Mouse (Mus musculus): Measurements from ENCODE around the gene Actr8.

The Actr8 gene

DNA sequence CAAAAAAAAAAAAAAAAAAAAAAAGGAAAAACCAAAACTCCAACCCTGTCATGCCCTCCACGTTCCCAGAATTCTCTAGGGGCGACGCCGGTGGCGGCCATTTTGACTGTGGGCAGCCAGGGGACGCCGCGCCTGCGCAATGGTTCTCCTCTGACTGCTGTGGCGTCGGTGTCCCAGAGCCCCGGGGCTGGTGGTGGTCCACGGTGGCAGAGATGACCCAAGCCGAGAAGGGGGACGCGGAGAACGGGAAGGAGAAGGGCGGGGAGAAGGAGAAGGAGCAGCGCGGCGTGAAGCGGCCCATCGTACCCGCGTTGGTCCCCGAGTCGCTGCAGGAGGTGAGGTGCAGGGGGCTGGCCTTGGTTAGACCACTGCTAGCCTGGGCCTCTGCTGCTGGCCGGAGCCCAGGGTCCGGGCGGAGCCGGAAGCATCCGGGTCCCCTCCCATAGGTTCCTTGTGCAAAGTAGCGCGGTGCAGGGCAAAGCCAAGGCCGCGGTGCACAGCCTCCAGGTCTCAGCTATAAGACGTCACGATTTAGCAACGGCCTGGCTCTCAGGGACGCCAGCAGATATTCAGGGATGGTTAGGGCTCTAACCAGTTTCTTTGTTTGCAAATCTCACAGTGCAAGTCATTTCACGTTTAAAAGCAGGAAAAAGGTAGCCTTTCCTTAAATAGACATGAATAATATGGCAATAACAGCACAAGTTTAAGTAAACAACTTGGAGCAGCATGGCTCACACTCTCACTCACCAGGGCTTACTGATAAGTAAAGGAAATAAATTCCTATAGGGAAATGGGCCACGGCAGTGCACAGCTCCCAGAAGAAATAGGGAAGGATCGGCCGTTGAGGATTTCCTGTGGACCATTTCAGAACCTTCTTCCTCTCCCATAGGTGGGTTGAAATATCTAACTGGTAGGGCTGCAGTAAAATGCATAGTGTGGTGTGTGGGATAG, at the start of gene Actr8:
TSS of gene Actr8 (plus strand) at position 84 of the 951 bp plus-strand sequence.
- peak; percentile 94 for DNase-seq (ENCODE audit: low spot score)

DNA sequence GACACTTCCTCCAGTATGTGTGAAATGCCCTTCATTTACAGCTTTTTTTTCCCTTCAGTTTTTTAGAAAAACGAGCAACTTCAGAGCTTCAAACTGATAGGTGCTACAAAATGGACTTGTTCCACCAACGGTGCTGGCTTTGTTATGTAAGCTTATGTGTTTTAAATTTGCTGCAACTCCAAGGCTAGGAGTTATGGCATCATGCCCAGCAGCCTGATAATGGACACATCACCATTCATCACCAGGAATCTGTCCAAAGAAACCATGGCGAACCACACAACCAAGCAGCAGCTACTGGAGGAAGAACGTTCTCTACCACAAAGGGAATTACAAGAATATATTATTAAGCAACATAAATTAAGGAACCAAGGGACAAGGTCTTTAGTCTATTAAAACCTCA, 49.2 kb upstream of the Actr8 start:
- DNase-seq (ENCODE audit: low spot score), result no peak

DNA sequence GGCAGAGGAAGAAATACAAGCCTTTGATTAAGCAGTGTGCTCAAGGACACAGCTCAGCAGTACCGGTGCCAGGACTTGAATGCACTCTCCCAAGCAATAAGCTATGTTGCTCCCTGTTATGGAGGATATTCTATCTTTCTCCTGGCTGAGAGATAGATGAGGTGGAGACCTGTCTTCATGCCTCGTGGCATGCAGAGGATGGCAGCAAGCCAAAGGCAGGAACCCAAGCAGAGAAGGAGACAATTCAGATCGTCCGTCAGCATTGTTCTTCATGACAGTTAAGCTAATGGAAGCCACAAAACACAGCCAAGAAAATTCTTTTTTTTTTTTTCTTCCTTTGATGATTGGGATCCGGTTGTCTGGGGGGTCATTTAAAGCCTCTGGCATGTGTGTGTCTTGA, 42.6 kb upstream of the Actr8 start:
- DNase-seq (ENCODE audit: low spot score), result no peak

GRCm38 (mm10) chr14:29937466-29937865, 40.7 kb upstream of the Actr8 start:
- no peak for DNase-seq (ENCODE audit: low spot score)

GRCm38 (mm10) chr14:29939600-29940312, 38.4 kb upstream of the Actr8 start:
- DNase-seq (ENCODE audit: low spot score), result no peak

GRCm38 (mm10) chr14:29940313-29940812, 37.8 kb upstream of the Actr8 start:
- no peak for DNase-seq (ENCODE audit: low spot score)

DNA sequence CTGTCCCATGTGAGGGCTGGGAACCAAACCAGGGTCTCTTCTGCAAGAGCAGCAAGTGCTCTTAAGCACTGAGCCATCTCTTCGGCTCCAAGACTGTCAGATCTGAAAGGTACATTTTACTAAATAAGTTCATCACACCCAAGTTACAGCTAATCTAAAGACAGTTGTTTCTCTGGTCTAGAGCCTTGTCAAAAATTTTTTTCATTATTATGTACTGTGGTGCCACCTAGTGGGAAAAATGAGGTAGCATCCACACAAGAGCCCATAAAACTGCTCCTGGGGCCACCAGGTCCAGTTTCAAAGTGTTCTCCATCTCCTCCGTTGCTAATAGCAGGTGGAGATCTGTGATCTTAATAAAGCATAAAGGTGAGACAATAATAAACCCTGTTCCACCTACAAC, 37.3 kb upstream of the Actr8 start:
- peak; percentile 33 for DNase-seq (ENCODE audit: low spot score)

DNA sequence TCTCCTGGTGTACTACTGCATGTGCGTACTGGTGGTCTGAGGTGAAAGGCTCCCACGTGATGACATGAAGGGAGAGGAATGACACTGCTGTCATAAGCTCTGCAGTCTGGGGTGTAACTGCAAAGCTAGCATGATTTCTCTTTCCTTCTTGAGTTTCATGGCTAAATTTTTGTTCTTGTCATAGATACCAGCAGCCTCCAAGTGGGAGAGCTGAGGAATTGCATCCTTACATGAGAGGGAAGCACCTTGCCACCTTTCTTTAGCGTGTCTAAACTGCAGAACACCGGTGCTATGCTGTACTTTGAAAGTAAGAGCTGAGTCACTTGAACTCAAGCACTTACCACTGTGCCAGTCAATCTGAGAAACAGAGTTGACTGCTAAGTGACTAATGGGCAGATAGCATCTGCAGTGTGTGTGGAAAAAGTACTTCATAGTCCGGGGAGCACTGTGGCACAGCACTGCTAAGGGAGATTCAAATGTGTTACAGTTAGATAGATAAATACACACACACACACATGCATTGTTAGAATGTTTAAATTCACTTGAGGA, 31.3 kb upstream of the Actr8 start:
- DNase-seq (ENCODE audit: low spot score), result no peak

DNA sequence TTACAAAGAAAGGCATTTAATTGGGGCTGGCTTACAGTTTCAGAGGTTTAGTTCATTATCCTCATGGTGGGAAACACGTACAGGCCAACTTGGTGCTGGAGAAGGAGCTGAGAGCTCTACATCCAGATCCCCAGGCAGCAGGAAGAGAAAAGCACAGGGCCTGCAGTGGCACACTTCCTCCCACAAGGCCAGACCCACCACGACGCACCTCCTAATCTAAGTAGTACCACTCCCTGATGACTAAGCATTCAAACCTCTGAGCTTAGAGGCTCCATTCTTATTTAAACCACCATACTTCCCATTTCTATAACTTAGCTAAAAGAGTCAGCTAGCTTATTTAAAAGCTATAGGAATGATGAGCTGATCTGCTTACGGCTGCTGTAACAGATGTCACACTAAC, 27.3 kb upstream of the Actr8 start:
- no peak for DNase-seq (ENCODE audit: low spot score)

- DNase-seq (ENCODE audit: low spot score), result no peak
Measured at GRCm38 (mm10) chr14:29957393-29957792, 20.7 kb upstream of the Actr8 start.

DNA sequence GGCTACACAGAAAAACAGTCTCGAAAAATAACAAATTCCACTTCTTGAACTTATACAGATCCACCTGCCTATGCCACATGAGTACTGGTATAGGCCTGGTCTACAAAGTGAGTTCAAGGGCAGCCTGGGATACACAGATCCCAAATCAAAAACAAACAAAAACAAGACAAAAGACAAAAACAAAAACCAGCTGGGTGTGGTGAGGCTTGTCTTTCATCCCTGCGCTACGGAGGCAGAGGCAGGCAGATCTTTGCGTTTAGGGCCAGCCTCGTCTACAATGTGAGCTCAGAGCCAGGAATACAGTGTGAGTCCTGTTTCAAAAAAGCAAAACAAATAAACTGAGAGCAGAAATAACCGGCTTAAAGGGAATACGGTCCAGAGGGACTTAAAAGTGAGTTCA, 10.5 kb upstream of the Actr8 start:
- DNase-seq (ENCODE audit: low spot score), result no peak

DNA sequence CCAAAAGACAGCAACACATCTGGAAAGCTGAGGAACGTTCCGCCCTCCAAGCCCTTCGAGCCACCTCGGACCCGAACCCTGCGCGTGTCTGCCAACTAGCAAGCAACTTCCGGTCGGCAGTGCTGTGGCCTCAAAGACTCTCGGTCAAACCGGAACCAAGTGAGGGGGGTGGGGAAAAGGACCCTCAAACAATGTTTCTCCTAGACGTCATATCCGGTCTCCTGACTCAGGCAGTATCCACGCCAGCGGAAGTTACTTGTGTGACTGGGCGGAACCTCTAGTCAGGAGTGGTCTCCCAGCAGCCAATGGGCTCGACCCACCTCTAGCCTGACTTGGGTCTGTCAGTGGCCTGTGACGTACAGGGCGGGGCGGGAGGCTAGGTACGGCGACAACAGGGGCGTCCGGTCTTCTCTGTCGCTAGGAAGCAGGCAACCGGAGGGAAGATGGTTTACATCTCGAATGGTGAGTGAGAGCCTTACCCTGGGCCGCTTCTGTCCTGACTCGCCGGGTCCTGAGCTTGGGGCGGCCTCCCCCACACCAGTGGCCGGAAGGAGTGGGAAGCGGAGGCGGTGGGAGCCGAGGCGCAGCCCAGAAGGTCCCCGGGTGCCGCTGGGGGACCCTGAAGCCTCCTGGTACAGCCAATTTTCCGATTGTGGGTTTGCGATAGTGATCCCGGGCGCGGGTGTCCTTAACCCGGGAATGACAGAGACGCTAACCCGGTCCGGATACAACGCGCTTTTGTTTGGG, 9.9 kb upstream of the Actr8 start, which contains the start of gene Selenok:
TSS of gene Selenok (plus strand) at position 234 of the 747 bp plus-strand sequence.
- peak; percentile 99 for DNase-seq (ENCODE audit: low spot score)

GRCm38 (mm10) chr14:29971446-29971845, 6.7 kb upstream of the Actr8 start:
- DNase-seq (ENCODE audit: low spot score), result no peak

- no peak for DNase-seq (ENCODE audit: low spot score)
Measured at GRCm38 (mm10) chr14:29971993-29972392, 6.1 kb upstream of the Actr8 start.

GRCm38 (mm10) chr14:29976927-29977326, 1.2 kb upstream of the Actr8 start:
- no peak for DNase-seq (ENCODE audit: low spot score)

DNA sequence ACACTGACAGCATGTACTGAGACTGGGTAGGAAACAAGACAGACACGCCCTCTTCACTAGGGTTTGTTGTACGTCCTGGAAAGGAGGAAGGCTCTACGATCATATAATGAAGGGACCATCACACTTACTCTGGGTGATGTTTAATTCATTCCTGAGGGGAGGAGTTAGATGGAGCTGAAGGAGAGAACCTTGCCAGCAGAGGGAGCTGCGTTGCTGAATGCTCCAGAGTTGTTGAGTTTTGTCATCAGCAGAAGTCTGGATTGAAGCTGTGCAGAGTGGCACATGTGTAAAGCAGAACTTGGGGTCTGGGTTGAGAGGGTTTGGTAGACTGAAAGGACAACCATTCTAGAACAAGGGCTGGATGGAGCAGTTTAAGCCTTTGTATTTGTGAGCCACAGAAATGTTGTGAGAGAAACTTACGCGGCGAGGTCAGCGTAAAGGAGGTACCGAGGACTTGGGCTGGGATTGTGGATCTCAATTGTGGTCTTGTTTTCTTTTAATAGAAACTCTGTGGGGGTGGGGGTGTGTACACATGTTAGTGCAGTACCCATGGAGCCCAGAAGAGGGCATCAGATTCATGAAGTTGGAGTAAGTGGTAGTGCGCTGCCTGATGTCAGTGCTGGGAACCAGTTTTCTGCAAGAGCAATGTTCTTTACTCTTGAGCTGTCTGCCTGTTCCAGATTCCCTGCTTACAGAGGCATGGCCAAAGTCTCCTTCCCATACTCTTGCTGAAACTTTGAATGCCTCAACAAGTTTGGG, 2.5 kb downstream of the Actr8 start:
- no peak for DNase-seq (ENCODE audit: low spot score)

GRCm38 (mm10) chr14:29986096-29986495, 8.0 kb downstream of the Actr8 start:
- DNase-seq (ENCODE audit: low spot score), result no peak

DNA sequence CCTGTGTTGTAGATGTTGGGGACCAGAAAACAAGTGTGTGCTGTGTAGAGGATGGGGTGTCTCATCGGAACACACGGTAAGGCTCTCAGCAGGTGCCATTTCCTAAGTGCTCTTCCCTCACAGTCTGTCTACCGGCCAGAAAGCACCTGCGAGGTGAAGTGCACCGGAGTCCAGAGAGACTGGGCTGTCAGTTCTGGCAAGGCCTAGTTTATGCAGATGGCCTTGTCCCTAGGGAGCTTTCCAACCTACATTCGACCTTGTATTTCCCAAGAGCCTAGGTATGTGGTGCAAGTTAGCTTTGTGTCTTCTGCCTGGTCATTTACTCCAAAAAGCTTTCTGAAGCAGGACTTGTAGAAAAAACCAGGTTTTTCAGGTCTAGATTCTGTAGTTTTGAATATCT, 9.1 kb downstream of the Actr8 start:
- no peak for DNase-seq (ENCODE audit: low spot score)

GRCm38 (mm10) chr14:29987739-29988138, 9.6 kb downstream of the Actr8 start:
- no peak for DNase-seq (ENCODE audit: low spot score)

DNA sequence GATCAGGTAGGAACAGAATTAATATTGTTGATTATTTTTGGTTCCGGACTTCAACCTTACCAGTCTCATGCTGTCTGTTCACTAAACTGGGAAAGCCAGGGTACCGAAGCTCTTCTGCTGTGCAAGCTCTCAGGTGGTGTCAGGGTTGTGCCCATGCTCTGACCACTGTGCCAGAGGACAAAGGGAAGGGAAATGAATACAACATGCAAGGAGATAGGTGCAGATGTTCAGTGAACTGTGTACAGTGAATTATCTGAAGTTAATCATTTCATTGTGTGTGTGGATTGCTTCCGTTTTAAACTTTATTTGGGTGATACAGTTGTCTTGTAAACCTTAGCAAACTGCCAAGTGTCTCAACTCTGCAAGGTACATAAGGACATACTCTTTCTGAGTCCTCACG, 10.2 kb downstream of the Actr8 start:
- DNase-seq (ENCODE audit: low spot score), result no peak

GRCm38 (mm10) chr14:29994976-29995375, 16.8 kb downstream of the Actr8 start:
- no peak for DNase-seq (ENCODE audit: low spot score)
